Comparison of ENCODE assay signal across 8 mouse cellular contexts in the genomic region with DNA sequence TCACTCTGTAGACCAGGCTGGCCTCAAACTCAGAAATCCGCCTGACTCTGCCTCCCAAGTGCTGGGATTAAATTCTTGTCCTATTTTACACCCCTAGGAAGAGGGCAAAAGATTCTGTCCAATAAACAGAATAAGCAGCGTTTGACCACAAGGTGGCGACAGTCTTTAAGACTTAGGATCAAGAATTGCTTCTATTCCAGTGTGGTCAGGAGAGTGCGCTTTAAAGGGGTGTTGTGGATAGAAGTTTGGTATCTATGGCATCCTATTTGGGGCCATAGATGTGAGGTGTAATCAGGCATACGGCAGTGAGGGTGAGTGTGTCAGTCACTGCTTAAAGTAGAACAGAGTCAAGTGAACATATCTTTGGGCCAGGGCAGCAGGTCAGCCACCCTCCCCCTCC. TPM values are rescaled to one million over a fixed set of nuclear protein-coding genes. Genes with fewer than 3 reads are reported as not detected.
A peak's percentile ranks its signal among the peaks of the same experiment; 100 is the strongest.
DNase-seq lines count a peak whose midpoint lies in the region; ATAC-seq and TF ChIP-seq lines count a peak whose summit lies in the region.

No protein-coding gene starts in this region.

- WGBS in heart, embryonic 11.5 days (ENCODE audit: insufficient replicate concordance): 21% methylated on average over 5 of the region's 5 CpGs
- 15% methylated on average over 5 of the region's 5 CpGs for WGBS in bone marrow, adult 2 months
- 27% methylated on average over 5 of the region's 5 CpGs for WGBS in embryonic facial prominence, embryonic 14.5 days

- no peak overlapping the region for H3K9ac ChIP-seq in heart, embryonic 11.5 days (ENCODE audit: low read depth, low read length)
- H3K9ac ChIP-seq in embryonic facial prominence, embryonic 14.5 days (ENCODE audit: low read depth, low read length): no peak overlapping the region

- DNase-seq in heart, adult 11 months: peak; percentile 92
- peak; percentile 91 for DNase-seq in embryonic facial prominence, embryonic 14.5 days (ENCODE audit: low spot score)
- DNase-seq in layer of hippocampus, adult 18-20 months (ENCODE audit: low spot score in 2 of 2): peak; percentile 51 to 86
- DNase-seq in lung, postnatal 25 days (ENCODE audit: low spot score): peak; percentile 82
- DNase-seq in right cerebral cortex, postnatal 4 days: peak; percentile 78

- H3K27me3 ChIP-seq in heart, embryonic 11.5 days (ENCODE audit: control insufficient read depth, insufficient read depth, low read length): no peaks in the 10 kb centered on the region
- no peaks in the 10 kb centered on the region for H3K27me3 ChIP-seq in embryonic facial prominence, embryonic 14.5 days (replicated peaks; ENCODE audit: control insufficient read depth, insufficient read depth, low read length)

- 0 out of 2 replicates have a peak, but pooled peaks cover 4% of the 10 kb centered on the region for H3K4me1 ChIP-seq in heart, embryonic 11.5 days (ENCODE audit: control insufficient read depth, insufficient read depth, low read length)
- peaks cover 2% of the 10 kb centered on the region; the same call in 1 of the 2 replicates for H3K4me1 ChIP-seq in bone marrow, adult 2 months (ENCODE audit: control insufficient read depth, insufficient read depth, low read length)
- H3K4me1 ChIP-seq in embryonic facial prominence, embryonic 14.5 days (ENCODE audit: control insufficient read depth, insufficient read depth, low read length): no peaks in the 10 kb centered on the region

- H3K27ac ChIP-seq in heart, embryonic 11.5 days (ENCODE audit: low read depth, low read length): no peak overlapping the region
- no peak overlapping the region for H3K27ac ChIP-seq in bone marrow, adult 2 months (ENCODE audit: control insufficient read depth, insufficient read depth, low read depth, low read length, poor library complexity)
- no peak overlapping the region for H3K27ac ChIP-seq in embryonic facial prominence, embryonic 14.5 days (replicated peaks; ENCODE audit: low read depth, low read length)

- no peaks in the 10 kb centered on the region for H3K9me3 ChIP-seq in heart, embryonic 11.5 days (replicated peaks; ENCODE audit: control insufficient read depth, low read length)
- no peaks in the 10 kb centered on the region for H3K9me3 ChIP-seq in embryonic facial prominence, embryonic 14.5 days (ENCODE audit: control insufficient read depth, low read length)

- no peak for ATAC-seq in heart, embryonic 11.5 days (replicated peaks; ENCODE audit: insufficient number of reproducible peaks, low FRiP score, low TSS enrichment)
- ATAC-seq in embryonic facial prominence, embryonic 14.5 days (ENCODE audit: low read depth): peak; percentile 57; the same call in 1 of the 2 replicates
- ATAC-seq in hematopoietic stem cell, adult 5-6 weeks (replicated peaks in 1 of 2; ENCODE audit: insufficient read depth in 1 of 2, low FRiP score in 2 of 2, low TSS enrichment in 1 of 2, low read depth in 1 of 2, poor library complexity in 2 of 2, severe bottlenecking in 2 of 2): peak; percentile 58 to 62; a peak in 3 of 4 replicates

- peak; percentile 26; the same call in 1 of the 2 replicates for TF ChIP-seq CTCF in bone marrow, adult 2 months (IDR thresholded peaks at IDR 0.05; ENCODE audit: control insufficient read depth, insufficient read depth, low read length)

- H3K4me3 ChIP-seq in heart, embryonic 11.5 days (ENCODE audit: low read depth, low read length): no peak overlapping the region
- no peak overlapping the region for H3K4me3 ChIP-seq in bone marrow, adult 2 months (replicated peaks; ENCODE audit: control insufficient read depth, low read depth, low read length)
- H3K4me3 ChIP-seq in embryonic facial prominence, embryonic 14.5 days (ENCODE audit: low read depth, low read length): no peak overlapping the region

- H3K36me3 ChIP-seq in heart, embryonic 11.5 days (ENCODE audit: control insufficient read depth, insufficient read depth, low read length): no peaks in the 10 kb centered on the region
- no peaks in the 10 kb centered on the region for H3K36me3 ChIP-seq in embryonic facial prominence, embryonic 14.5 days (ENCODE audit: control insufficient read depth, insufficient read depth, low read length)

- H3K4me2 ChIP-seq in heart, embryonic 11.5 days: no peak overlapping the region
- H3K4me2 ChIP-seq in embryonic facial prominence, embryonic 14.5 days (ENCODE audit: low read depth, low read length): no peak overlapping the region

- no peak for TF ChIP-seq POLR2A in bone marrow, adult 2 months (IDR thresholded peaks at IDR 0.05; ENCODE audit: borderline replicate concordance, control insufficient read depth, low read depth, low read length)

RNA-seq across cellular contexts. Expression of gene Gm17364, which starts 9.5 kb away (rescaled TPM):
- not detected in 2 replicates for polyA plus RNA-seq in heart, embryonic 11.5 days (2014; fragmentation: Nextera tagmentation; extraction: Ambion mirVana)
- polyA plus RNA-seq in bone marrow, adult 2 months (2011; ENCODE audit: insufficient read depth, insufficient read length, low replicate concordance, missing spikeins): not detected in 2 replicates
- not detected in 2 replicates for polyA plus RNA-seq in embryonic facial prominence, embryonic 14.5 days (2014; fragmentation: Nextera tagmentation; extraction: Ambion mirVana)
- not detected in 2 replicates for total RNA-seq in hematopoietic stem cell, adult 5-6 weeks (2017)
- total RNA-seq in layer of hippocampus, adult 18-20 months (2021): not detected

RNA-seq across cellular contexts. Expression of gene Smim13, which starts 33.6 kb away (rescaled TPM):
- 8.7 and 12.9 TPM in 2 replicates for polyA plus RNA-seq in heart, embryonic 11.5 days (2014; fragmentation: Nextera tagmentation; extraction: Ambion mirVana)
- polyA plus RNA-seq in bone marrow, adult 2 months (2011; ENCODE audit: insufficient read depth, insufficient read length, low replicate concordance, missing spikeins): 3.6 and 7.0 TPM in 2 replicates
- 16.2 and 19.8 TPM in 2 replicates for polyA plus RNA-seq in embryonic facial prominence, embryonic 14.5 days (2014; fragmentation: Nextera tagmentation; extraction: Ambion mirVana)
- total RNA-seq in hematopoietic stem cell, adult 5-6 weeks (2017): 10.3 and 11.0 TPM in 2 replicates
- total RNA-seq in layer of hippocampus, adult 18-20 months (2021): 100 to 1,000 TPM; 140 to 147 TPM
